In the genomic region with DNA sequence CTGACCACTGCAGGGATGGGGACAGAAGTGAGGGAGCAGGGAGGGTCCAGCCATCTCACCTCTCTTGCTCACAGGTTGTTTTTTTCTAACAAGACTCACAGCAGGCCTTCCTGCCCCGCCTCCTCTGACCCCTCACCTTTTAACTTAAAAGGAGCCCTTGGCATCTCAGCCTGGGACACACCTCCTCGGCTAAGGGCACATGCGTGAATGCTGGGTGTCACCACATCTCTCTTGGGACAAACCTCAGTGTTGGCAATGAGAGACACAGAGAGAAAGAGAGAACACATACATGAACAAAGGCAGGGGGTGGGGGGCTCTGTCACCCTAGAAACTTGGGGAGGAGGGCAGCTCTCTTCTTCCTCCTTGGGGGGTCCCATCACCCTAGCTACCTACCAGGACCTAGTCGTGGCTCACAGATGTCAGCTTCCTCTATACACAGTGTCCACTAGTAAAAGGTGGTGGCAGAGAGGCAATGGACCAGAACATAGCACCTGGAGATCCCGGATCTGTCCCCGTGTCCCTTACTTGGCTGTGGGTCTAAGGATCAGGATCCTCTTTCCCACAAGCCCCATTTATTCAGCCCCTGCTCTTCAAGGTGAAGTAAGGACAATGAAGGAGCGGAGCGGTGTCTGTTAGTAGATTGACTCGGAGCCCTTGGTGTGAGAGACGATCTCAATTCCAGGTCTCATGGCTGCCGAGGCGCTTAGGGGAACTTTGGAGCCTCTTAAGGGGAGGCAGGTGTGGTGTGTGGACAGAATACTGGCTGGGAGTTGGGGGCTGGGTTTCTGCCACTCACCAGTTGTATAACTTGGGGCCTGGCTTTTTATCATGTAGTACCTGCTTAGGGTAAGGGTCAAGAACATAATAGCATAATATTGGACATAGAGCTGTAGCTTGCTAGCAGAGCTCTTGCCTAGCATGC, we compare ENCODE assay signal across 8 mouse cellular contexts. TPM values are rescaled to one million over a fixed set of nuclear protein-coding genes. Genes with fewer than 3 reads are reported as not detected.
DNase-seq lines count a peak whose midpoint lies in the region; ATAC-seq lines count a peak whose summit lies in the region.

No protein-coding gene starts in this region.

- 51% methylated on average over 12 of the region's 12 CpGs for WGBS in lung, embryonic 16.5 days
- 48% methylated on average over 12 of the region's 12 CpGs for WGBS in forebrain, embryonic 16.5 days
- WGBS in limb, embryonic 10.5 days: 36% methylated on average over 12 of the region's 12 CpGs

- H3K27me3 ChIP-seq in lung, embryonic 16.5 days (ENCODE audit: control insufficient read depth, insufficient read depth, low read depth, low read length): no peaks in the 10 kb centered on the region
- H3K27me3 ChIP-seq in forebrain, embryonic 16.5 days (replicated peaks; ENCODE audit: control insufficient read depth, insufficient read depth, low read length): no peaks in the 10 kb centered on the region
- no peaks in the 10 kb centered on the region for H3K27me3 ChIP-seq in limb, embryonic 10.5 days (ENCODE audit: low read depth, poor library complexity, severe bottlenecking)
- no peaks in the 10 kb centered on the region for H3K27me3 ChIP-seq in splenic B cell, adult 2 months (ENCODE audit: control insufficient read depth, insufficient read depth, low read length, poor library complexity, severe bottlenecking)

- H3K9ac ChIP-seq in lung, embryonic 16.5 days (ENCODE audit: low read length): no peak overlapping the region
- peak overlapping the region; percentile 57 for H3K9ac ChIP-seq in forebrain, embryonic 16.5 days (replicated peaks; ENCODE audit: low read depth, low read length)

- peak overlapping the region; percentile 76 for H3K27ac ChIP-seq in lung, embryonic 16.5 days (ENCODE audit: low read length)
- H3K27ac ChIP-seq in forebrain, embryonic 16.5 days (ENCODE audit: low read length): peak overlapping the region; percentile 96
- H3K27ac ChIP-seq in limb, embryonic 10.5 days: peak overlapping the region; percentile 82

- H3K4me1 ChIP-seq in lung, embryonic 16.5 days (replicated peaks; ENCODE audit: control insufficient read depth, insufficient read depth, low read length): peaks cover 84% of the 10 kb centered on the region
- peaks cover 82% of the 10 kb centered on the region for H3K4me1 ChIP-seq in forebrain, embryonic 16.5 days (replicated peaks; ENCODE audit: control insufficient read depth, insufficient read depth, low read length)
- H3K4me1 ChIP-seq in limb, embryonic 10.5 days: peaks cover 99% of the 10 kb centered on the region

- H3K4me2 ChIP-seq in lung, embryonic 16.5 days (ENCODE audit: low read depth, low read length): peak overlapping the region; percentile 43; the same call in 1 of the 2 replicates
- H3K4me2 ChIP-seq in forebrain, embryonic 16.5 days (ENCODE audit: low read length): peak overlapping the region; percentile 96

- ATAC-seq in lung, embryonic 16.5 days (ENCODE audit: low read depth): no peak
- ATAC-seq in forebrain, embryonic 16.5 days: no peak

- H3K9me3 ChIP-seq in lung, embryonic 16.5 days (ENCODE audit: control insufficient read depth, low read length): no peaks in the 10 kb centered on the region
- H3K9me3 ChIP-seq in forebrain, embryonic 16.5 days (ENCODE audit: control insufficient read depth, low read length): no peaks in the 10 kb centered on the region
- no peaks in the 10 kb centered on the region for H3K9me3 ChIP-seq in limb, embryonic 10.5 days (replicated peaks)

- H3K36me3 ChIP-seq in lung, embryonic 16.5 days (ENCODE audit: control insufficient read depth, insufficient read depth, low read length): no peaks in the 10 kb centered on the region
- H3K36me3 ChIP-seq in forebrain, embryonic 16.5 days (ENCODE audit: control insufficient read depth, insufficient read depth): no peaks in the 10 kb centered on the region
- no peaks in the 10 kb centered on the region for H3K36me3 ChIP-seq in limb, embryonic 10.5 days
- H3K36me3 ChIP-seq in splenic B cell, adult 2 months (ENCODE audit: control insufficient read depth, insufficient read depth, low read length, poor library complexity, severe bottlenecking): no peaks in the 10 kb centered on the region

- DNase-seq in lung, postnatal 36 days: no peak
- DNase-seq in limb, embryonic 10.5 days (ENCODE audit: low spot score): no peak
- DNase-seq in splenic B cell, adult 2 months (ENCODE audit: low read depth, low spot score): peak; percentile 46
- no peak for DNase-seq in retina, postnatal 1 day
- no peak for DNase-seq in embryo, embryonic 10 days (ENCODE audit: low spot score)
- DNase-seq in right cerebral cortex, postnatal 10 days (ENCODE audit: low spot score in 2 of 2): no peak

- H3K4me3 ChIP-seq in lung, embryonic 16.5 days (ENCODE audit: low read length): no peak overlapping the region
- H3K4me3 ChIP-seq in forebrain, embryonic 16.5 days (replicated peaks; ENCODE audit: low read length): peak overlapping the region; percentile 33
- peak overlapping the region; percentile 42 for H3K4me3 ChIP-seq in limb, embryonic 10.5 days

RNA-seq across cellular contexts. Expression of a gene that starts 5.8 kb away (rescaled TPM):
- polyA plus RNA-seq in lung, embryonic 16.5 days (2015; fragmentation: Nextera tagmentation; extraction: Ambion mirVana): 36.3 and 36.4 TPM in 2 replicates
- polyA plus RNA-seq in forebrain, embryonic 16.5 days (2015; fragmentation: Nextera tagmentation; extraction: Ambion mirVana): 177 and 182 TPM in 2 replicates
- 6.3 and 11.6 TPM in 2 replicates for polyA plus RNA-seq in limb, embryonic 10.5 days (2016; fragmentation: Nextera tagmentation; extraction: Ambion mirVana)

RNA-seq across cellular contexts. Expression of a gene that starts 17.0 kb away (rescaled TPM):
- 56.6 and 57.8 TPM in 2 replicates for polyA plus RNA-seq in lung, embryonic 16.5 days (2015; fragmentation: Nextera tagmentation; extraction: Ambion mirVana)
- 88.8 and 93.7 TPM in 2 replicates for polyA plus RNA-seq in forebrain, embryonic 16.5 days (2015; fragmentation: Nextera tagmentation; extraction: Ambion mirVana)
- polyA plus RNA-seq in limb, embryonic 10.5 days (2016; fragmentation: Nextera tagmentation; extraction: Ambion mirVana): 77.3 and 82.6 TPM in 2 replicates

RNA-seq across cellular contexts. Expression of a gene that starts 28.9 kb away (rescaled TPM):
- 1.4 and 1.6 TPM in 2 replicates for polyA plus RNA-seq in lung, embryonic 16.5 days (2015; fragmentation: Nextera tagmentation; extraction: Ambion mirVana)
- 3.8 and 4.0 TPM in 2 replicates for polyA plus RNA-seq in forebrain, embryonic 16.5 days (2015; fragmentation: Nextera tagmentation; extraction: Ambion mirVana)
- 1.2 and 1.5 TPM in 2 replicates for polyA plus RNA-seq in limb, embryonic 10.5 days (2016; fragmentation: Nextera tagmentation; extraction: Ambion mirVana)

RNA-seq across cellular contexts. Expression of a gene that starts 45.1 kb away (rescaled TPM):
- not detected in 2 replicates for polyA plus RNA-seq in lung, embryonic 16.5 days (2015; fragmentation: Nextera tagmentation; extraction: Ambion mirVana)
- not detected in 2 replicates for polyA plus RNA-seq in forebrain, embryonic 16.5 days (2015; fragmentation: Nextera tagmentation; extraction: Ambion mirVana)
- polyA plus RNA-seq in limb, embryonic 10.5 days (2016; fragmentation: Nextera tagmentation; extraction: Ambion mirVana): not detected in 2 replicates

RNA-seq across cellular contexts. Expression of a gene that starts 49.1 kb away (rescaled TPM):
- 19.4 and 20.3 TPM in 2 replicates for polyA plus RNA-seq in lung, embryonic 16.5 days (2015; fragmentation: Nextera tagmentation; extraction: Ambion mirVana)
- 27.7 and 32.0 TPM in 2 replicates for polyA plus RNA-seq in forebrain, embryonic 16.5 days (2015; fragmentation: Nextera tagmentation; extraction: Ambion mirVana)
- polyA plus RNA-seq in limb, embryonic 10.5 days (2016; fragmentation: Nextera tagmentation; extraction: Ambion mirVana): 22.8 and 25.0 TPM in 2 replicates
